Mouse (Mus musculus) CD4-positive naive resting alpha-beta T cell, adult 76 days (primary cell): ENCODE measurements around the gene Taar7b. TPM values are rescaled to one million over a fixed set of nuclear protein-coding genes. Genes with fewer than 3 reads are reported as not detected.

ENCODE experiments used
- total RNA-seq: library from RNA; stranded (reverse); gene quantifications from one replicate; pipeline ENCODE4 v1.2.4, GENCODE M21; 2023

The Taar7b gene
- total RNA-seq = not detected

DNA sequence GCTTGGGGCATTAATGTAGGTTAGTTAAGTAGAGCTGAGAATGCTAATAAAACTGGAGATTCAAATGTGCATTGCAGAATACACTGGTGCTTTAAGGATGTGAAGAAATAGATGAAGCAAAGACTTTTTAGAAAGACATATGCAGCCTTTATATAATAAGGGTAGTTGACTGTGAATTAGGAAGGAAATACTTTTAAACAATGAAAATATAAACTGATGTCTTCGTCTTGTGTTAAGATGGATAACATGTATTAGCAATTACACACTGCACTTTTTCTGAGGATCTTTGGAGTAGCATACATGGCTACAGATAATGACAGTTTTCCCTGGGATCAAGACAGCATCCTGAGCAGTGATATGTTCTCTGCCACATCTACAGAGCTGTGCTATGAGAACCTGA, at the start of gene Taar7b:
TSS of gene Taar7b (plus strand) at position 301 of the 400 bp plus-strand sequence.

DNA sequence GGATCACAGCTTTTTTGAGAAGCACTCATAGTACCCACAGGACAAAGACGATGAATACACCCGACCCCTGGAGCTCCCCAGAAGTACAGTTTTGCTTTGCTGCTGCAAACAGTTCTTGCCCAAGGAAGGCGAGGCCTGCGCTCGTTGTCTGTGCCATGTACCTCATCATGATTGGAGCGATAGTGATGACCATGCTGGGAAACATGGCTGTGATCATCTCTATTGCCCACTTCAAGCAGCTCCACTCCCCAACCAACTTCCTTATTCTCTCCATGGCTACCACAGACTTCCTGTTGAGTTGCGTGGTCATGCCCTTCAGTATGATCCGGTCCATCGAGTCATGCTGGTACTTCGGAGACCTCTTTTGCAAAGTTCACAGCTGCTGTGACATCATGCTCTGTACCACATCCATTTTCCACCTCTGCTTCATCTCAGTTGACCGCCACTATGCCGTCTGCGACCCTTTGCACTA, 39.3 kb upstream of the Taar7b start, which contains the start of gene Taar4:
TSS of gene Taar4 (plus strand) at position 51 of the 472 bp plus-strand sequence.

DNA sequence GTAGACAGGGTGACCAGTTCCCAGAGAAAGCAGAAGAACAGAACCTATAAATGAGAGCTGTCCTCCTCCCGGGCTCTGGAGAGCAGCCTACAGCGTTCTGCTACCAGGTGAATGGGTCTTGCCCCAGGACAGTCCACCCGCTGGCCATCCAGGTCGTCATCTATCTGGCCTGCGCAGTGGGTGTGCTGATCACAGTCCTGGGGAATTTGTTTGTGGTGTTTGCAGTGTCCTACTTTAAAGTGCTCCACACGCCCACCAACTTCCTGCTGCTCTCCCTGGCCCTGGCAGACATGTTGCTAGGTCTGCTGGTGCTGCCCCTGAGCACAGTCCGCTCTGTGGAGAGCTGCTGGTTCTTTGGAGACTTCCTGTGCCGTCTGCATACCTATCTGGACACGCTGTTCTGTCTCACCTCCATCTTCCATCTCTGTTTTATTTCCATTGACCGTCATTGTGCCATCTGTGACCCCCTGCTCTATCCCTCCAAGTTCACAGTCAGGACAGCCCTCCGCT, 29.0 kb upstream of the Taar7b start, which contains the start of gene Taar5:
TSS of gene Taar5 (plus strand) at position 51 of the 510 bp plus-strand sequence.

DNA sequence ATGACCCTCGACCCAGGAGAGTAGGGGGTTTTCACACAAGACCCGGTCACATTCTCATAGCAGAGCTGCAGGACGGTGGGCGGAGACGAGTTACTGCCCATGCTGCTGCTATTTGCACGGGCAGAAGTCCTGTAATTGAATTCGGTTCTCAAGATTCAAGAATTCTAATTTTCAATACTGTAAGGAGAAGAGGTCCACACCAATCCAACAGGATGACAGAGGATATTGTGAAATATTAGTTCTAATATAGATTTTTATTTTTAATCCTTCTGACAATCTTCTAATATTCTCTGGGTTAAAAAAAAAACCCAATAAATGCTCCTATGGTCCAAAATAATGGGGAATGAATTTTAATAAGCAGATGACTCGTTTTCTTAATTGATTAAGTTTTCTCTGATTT, 14.2 kb upstream of the Taar7b start, which contains the start of gene Taar6:
TSS of gene Taar6 (minus strand) at position 101 of the 400 bp plus-strand sequence.

DNA sequence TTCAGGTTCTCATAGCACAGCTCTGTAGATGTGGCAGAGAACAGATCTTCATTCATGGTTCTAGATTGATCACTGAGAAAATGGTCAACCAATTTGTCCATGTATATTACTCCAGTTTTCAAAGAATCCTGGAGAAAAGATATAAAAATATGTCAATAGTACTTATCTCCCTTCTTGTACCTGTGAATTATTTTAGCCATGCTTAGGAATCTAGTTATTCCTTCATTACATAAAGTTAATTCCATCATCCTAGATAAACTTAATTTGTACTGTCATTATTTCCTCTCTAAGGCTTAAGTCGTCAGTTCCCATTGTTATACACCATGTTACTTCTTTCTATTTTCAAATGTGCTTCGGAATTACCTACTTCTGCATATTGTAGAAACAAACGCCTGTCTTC, 6.4 kb upstream of the Taar7b start, which contains the start of gene Taar7a:
TSS of gene Taar7a (minus strand) at position 101 of the 400 bp plus-strand sequence.

DNA sequence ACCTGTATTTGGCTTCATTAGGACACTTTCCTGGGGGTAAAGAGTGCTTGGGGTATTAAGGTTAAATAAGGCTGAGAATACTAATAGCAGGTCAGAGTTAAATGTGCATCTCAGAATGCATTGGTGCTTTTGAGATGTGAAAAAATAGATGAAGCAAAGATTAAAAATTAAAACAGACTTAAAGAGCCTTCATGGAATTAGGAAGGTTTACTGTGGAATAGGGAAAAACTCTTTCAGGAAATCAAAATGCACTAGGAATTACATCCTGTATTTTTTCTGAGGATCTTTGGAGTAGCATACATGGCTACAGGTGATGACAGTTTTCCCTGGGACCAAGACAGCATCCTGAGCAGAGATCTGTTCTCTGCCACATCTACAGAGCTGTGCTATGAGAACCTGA, 27.2 kb downstream of the Taar7b start, which contains the start of gene Taar7d:
TSS of gene Taar7d (plus strand) at position 301 of the 400 bp plus-strand sequence.

DNA sequence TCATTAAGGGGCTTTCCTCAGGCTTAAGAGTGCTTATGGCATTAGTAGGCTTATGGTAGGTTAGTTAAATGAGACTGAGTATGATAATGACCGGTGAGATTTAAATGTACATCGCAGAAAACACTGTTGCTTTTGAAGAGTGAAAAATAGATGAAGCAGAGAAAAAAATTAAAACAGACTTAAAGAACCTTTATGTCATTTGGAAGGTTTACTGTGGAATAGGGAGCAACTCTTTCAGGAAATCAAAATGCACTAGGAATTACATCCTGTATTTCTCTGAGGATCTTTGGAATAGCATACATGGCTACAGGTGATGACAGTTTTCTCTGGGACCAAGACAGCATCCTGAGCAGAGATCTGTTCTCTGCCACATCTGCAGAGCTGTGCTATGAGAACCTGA, 37.6 kb downstream of the Taar7b start, which contains the start of gene Taar7e:
TSS of gene Taar7e (plus strand) at position 301 of the 400 bp plus-strand sequence.

DNA sequence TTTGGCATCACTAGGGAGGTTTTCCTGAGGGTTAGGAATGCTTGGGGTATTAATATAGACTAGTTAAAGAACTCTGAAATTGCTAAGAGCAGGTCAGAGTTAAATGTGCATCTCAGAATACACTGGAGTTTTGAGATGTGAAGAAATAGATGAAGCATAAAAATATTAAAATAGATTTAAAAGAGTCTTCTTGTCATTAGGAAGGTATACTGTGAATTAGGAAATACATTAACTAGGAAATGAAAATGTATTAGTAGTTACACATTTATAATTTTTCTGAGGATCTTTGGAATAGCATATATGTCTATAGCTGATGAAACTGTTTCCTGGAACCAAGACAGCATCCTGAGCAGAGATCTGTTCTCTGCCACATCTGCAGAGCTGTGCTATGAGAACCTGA, 49.5 kb downstream of the Taar7b start, which contains the start of gene Taar7f:
TSS of gene Taar7f (plus strand) at position 301 of the 400 bp plus-strand sequence.

Other genes with a start within 250 kb of the Taar7b start
- gene Rps12, start 212.7 kb upstream of the Taar7b start, total RNA-seq = 901 TPM
- not detected for gene Slc18b1, start 203.0 kb upstream of the Taar7b start, total RNA-seq
- 0.32 TPM for gene Vnn3, start 148.5 kb upstream of the Taar7b start, total RNA-seq
- not detected for gene Vnn1, start 105.3 kb upstream of the Taar7b start, total RNA-seq
- not detected for gene Taar1, start 79.6 kb upstream of the Taar7b start, total RNA-seq
- gene Taar2, start 61.4 kb upstream of the Taar7b start, total RNA-seq = not detected
- not detected for gene Taar3, start 50.4 kb upstream of the Taar7b start, total RNA-seq
- gene Taar4, start 39.4 kb upstream of the Taar7b start, total RNA-seq = not detected
- gene Taar5, start 29.2 kb upstream of the Taar7b start, total RNA-seq = not detected
- not detected for gene Taar6, start 14.3 kb upstream of the Taar7b start, total RNA-seq
- not detected for gene Taar7a, start 6.5 kb upstream of the Taar7b start, total RNA-seq
- not detected for gene Taar7d, start 27.3 kb downstream of the Taar7b start, total RNA-seq
- not detected for gene Taar7e, start 37.7 kb downstream of the Taar7b start, total RNA-seq
- gene Taar7f, start 49.6 kb downstream of the Taar7b start, total RNA-seq = not detected
- not detected for gene Taar8a, start 76.6 kb downstream of the Taar7b start, total RNA-seq
- not detected for gene Taar8b, start 92.4 kb downstream of the Taar7b start, total RNA-seq
- not detected for gene Taar8c, start 102.0 kb downstream of the Taar7b start, total RNA-seq
- not detected for gene Taar9, start 109.6 kb downstream of the Taar7b start, total RNA-seq
- gene Stx7, start 149.4 kb downstream of the Taar7b start, total RNA-seq = 29.5 TPM
- gene Moxd1, start 223.6 kb downstream of the Taar7b start, total RNA-seq = not detected